Mouse (Mus musculus) lung, adult 2 months (tissue): ENCODE data around the gene Usp16. TPM values are rescaled to one million over a fixed set of nuclear protein-coding genes. Genes with fewer than 3 reads are reported as not detected.
"Not testable (repeated sequence)": the region's sequence is repeated elsewhere in the genome, so short reads cannot be mapped to it uniquely, and the experiment has no call there.

Source experiments
- DNase-seq: peaks from one replicate; pipeline ENCODE4 v3.0.0; 2022
- H3K4me1 ChIP-seq: fragments of 200-500 bp; 2 replicates; pipeline ENCODE4 v1.6.1; 2011; ENCODE audit warnings: low read length; ENCODE audit not compliant: control insufficient read depth, insufficient read depth
- H3K4me3 ChIP-seq: fragments of 200-500 bp; replicated peaks from 2 replicates; pipeline ENCODE3; 2011; ENCODE audit warnings: low read depth, mild to moderate bottlenecking, control low read depth, low read length; ENCODE audit errors: extremely low read depth
- CTCF ChIP-seq: fragments of 200-500 bp; IDR thresholded peaks from 2 replicates; pipeline ENCODE4 v1.5.1; 2011; ENCODE audit warnings: mild to moderate bottlenecking, low read length, control low read depth; ENCODE audit not compliant: insufficient read depth
- POLR2A ChIP-seq: fragments of 200-500 bp; IDR thresholded peaks from 2 replicates; pipeline ENCODE4 v1.6.1; 2011; ENCODE audit warnings: low read depth, mild to moderate bottlenecking, control low read depth, low read length, borderline replicate concordance; ENCODE audit errors: extremely low read depth
- WGBS: fragments of 180-500 bp; shearing (Covaris S2); methylation state at CpG from one replicate; pipeline ENCODE4 v1.1.7; 2018; 5-methylcytosine and 5-hydroxymethylcytosine counted together
- polyA plus RNA-seq: library from polyadenylated mRNA; depleted of rRNA; stranded (reverse); fragments of >200 nt; gene quantifications from 2 replicates; pipeline ENCODE4 v1.2.3, GENCODE M21; 2012

The Usp16 gene
- polyA plus RNA-seq, 1 experiment, result 19.0 TPM

GRCm38 (mm10) chr16:87458752-87459151 lies 4.2 kb downstream of the Usp16 start:
- Histone ChIP-seq H3K4me1 (peaks cover 11% of the 10 kb centered on the region), H3K4me3 (no peak overlapping the region)
- WGBS, result 96% methylated on average over 3 of the region's 3 CpGs
- no peak for DNase-seq
- TF ChIP-seq POLR2A, result no peak
- TF ChIP-seq CTCF, result no peak

DNA sequence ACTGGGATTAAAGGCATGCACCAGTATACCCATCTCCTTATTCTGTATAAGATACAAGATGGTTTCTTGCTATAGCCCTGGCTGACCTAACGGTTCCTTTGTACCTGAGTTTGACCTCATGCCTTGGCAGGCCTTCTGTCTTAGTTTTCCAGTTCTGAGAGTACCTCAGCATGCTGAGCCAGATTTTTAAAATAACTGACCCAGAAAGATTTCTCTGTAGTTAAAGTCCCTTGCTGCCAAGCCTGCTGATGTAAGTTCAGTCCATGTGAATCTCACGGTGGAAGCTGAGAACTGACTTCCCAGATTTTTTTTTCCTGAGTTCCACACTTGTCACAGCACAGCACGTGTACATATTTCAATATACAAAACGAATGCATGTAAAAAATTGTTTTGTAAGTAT lies 16.1 kb downstream of the Usp16 start:
- no peak for DNase-seq
- 81% methylated on average over 4 of the region's 4 CpGs for WGBS
- Histone ChIP-seq H3K4me1 (no peaks in the 10 kb centered on the region), H3K4me3 (no peak overlapping the region)
- TF ChIP-seq CTCF (no peak), POLR2A (no peak)

- H3K4me1 ChIP-seq, result no peaks in the 10 kb centered on the region
- no peak for DNase-seq
- TF ChIP-seq CTCF (no peak), POLR2A (no peak)
- WGBS, result 93% methylated on average over 5 of the region's 5 CpGs
- H3K4me3 ChIP-seq, result no peak overlapping the region
Measured at GRCm38 (mm10) chr16:87484367-87484766, 29.9 kb downstream of the Usp16 start.

- Histone ChIP-seq H3K4me1 (no peaks in the 10 kb centered on the region), H3K4me3 (no peak overlapping the region)
- WGBS, result 95% methylated on average over 5 of the region's 5 CpGs
- TF ChIP-seq POLR2A (no peak), CTCF (no peak)
- DNase-seq, result no peak
Measured at GRCm38 (mm10) chr16:87486739-87487138, 32.2 kb downstream of the Usp16 start.

DNA sequence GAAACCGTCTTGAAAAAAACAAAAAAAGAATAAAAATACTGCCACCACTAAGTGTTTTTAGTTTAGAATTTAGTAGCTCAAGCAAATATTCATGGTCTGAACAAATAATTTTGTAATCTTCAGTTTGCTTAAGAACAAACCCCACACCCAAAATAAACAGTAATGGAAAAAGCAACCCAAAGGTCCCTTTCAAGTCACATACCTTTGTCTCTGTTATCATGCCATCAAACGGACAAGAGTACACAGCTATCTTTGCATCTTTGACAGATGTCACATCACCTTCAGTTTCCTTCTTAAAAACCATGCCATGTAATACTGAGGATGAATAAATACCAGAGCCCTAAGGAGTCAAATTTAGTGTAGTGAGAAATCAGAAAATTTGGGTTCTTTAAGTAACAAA lies 34.1 kb downstream of the Usp16 start:
- Histone ChIP-seq H3K4me1 (no peaks in the 10 kb centered on the region), H3K4me3 (no peak overlapping the region)
- WGBS, result 57% methylated on average over 2 of the region's 2 CpGs
- no peak for DNase-seq
- no peak for TF ChIP-seq POLR2A
- TF ChIP-seq CTCF, result no peak

DNA sequence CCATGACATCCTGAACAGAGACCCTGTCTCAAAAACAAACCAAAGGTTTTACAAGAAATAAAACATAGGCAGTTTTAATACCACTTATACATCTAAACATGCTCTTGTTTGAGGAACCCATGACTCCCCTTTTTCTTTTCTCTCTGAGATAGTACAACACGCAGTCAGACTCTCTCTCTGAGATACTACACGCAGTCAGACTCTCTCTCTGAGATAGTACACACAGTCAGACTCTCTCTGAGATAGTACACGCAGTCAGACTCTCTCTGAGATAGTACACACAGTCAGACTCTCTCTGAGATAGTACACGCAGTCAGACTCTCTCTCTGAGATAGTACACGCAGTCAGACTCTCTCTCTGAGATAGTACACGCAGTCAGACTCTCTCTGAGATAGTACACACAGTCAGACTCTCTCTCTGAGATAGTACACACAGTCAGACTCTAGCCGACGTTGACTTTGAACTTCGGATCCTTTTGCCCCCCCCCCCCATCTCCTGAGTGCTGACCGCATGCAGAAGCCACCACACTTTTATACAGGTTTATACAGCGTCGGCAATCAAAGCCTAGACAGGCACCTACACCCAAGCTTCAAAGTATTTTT lies 37.8 kb downstream of the Usp16 start:
- not testable (repeated sequence) for DNase-seq, H3K4me3 ChIP-seq, H3K4me1 ChIP-seq
- WGBS, result 94% methylated on average over 12 of the region's 12 CpGs

DNA sequence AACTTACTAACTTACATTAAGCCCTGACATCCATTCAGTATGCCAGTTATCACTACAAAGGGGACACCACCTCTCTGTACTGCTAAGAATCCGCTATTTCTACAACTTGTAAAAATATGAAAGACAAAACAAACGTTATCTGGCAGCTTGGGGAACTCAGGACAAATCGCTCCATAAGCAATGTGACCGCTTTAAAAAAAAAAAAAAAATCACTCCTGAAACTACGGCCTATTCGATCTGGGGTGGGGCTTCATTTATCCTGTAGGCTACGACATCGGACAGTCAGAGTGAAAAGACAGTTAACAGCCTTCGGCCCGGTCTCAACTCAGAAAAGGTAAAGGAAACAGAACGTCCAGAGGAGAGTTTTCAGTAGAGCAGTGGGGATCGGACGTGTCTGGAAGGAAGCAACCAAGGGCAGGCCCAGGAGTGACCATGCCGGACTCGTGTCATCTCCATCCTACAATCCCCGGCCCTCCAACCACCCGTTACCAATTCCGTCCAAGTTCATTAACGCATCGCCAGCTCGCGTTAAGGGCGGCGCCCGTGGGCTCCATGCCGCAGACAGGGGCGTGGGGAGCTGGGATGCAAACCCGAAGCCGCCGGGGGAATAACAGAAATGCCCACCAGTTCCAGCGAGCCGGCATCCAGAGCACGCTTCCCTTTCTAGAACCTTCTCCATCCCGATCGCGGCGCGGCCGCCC lies 40.6 kb downstream of the Usp16 start:
- WGBS, result under 1% methylated on average over 39 of the region's 39 CpGs
- DNase-seq, result no peak
- Histone ChIP-seq H3K4me1 (peaks cover 3% of the 10 kb centered on the region; the same call in 1 of the 2 replicates), H3K4me3 (peak overlapping the region; percentile 89)
- TF ChIP-seq CTCF, result no peak
- no peak for TF ChIP-seq POLR2A

GRCm38 (mm10) chr16:87495716-87496447 lies 41.4 kb downstream of the Usp16 start, which contains the start of gene Cct8:
Gene Cct8, minus strand, starts transcription at chr16:87495873.
- WGBS, result 1% methylated on average over 48 of the region's 48 CpGs
- peaks cover 3% of the 10 kb centered on the region; the same call in 1 of the 2 replicates for H3K4me1 ChIP-seq
- H3K4me3 ChIP-seq, result peak within 1 kb of the TSS; percentile 89
- peak; percentile 95 for DNase-seq
- peak; percentile 75 for TF ChIP-seq POLR2A
- TF ChIP-seq CTCF, result no peak

DNA sequence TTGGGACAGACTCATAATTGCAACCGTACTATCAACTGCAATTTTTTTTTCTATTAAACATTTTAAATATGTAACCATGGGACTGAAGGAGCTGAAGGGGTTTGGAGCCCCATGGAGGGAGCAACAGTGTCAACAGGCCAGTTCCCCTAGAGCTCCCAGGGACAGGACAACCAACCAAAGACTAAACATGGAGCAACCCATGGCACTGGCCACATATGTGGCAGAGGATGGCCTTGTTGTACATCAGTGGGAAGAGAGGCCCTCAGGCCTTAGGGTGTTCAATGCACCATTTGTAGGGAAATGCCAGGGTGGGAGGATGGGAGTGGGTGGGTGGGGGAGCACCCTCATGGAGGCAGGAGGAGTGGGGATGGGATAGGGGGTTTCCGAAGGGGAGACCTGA lies 42.2 kb downstream of the Usp16 start:
- TF ChIP-seq POLR2A (no peak), CTCF (no peak)

GRCm38 (mm10) chr16:87497171-87497570 lies 42.7 kb downstream of the Usp16 start:
- TF ChIP-seq POLR2A (no peak), CTCF (no peak)
- Histone ChIP-seq H3K4me3 (no peak overlapping the region), H3K4me1 (peaks cover 6% of the 10 kb centered on the region; the same call in 1 of the 2 replicates)
- 86% methylated on average over 6 of the region's 6 CpGs for WGBS
- DNase-seq, result no peak

More for the DNA sequence above, 42.2 kb downstream of the Usp16 start:
- Histone ChIP-seq H3K4me3 (no peak overlapping the region), H3K4me1 (peaks cover 4% of the 10 kb centered on the region; the same call in 1 of the 2 replicates)
- DNase-seq, result no peak
- 94% methylated on average over 2 of the region's 2 CpGs for WGBS
